Mouse (Mus musculus) embryonic facial prominence, embryonic 15.5 days (tissue): ENCODE measurements at regions not wholly inside any gene's neighbourhood (a gene's known extent, or its start where the extent isn't known, plus 50 kb on each side); places are given as distances from the start of the nearest gene placed in this dataset.

Experiments used
- ATAC-seq: fragments of 200-750 bp; cut with Nextera tagmentation; 2 replicates; pipeline ENCODE4 v1.8.0; 2017; ENCODE audit warnings: low read depth, moderate TSS enrichment; ENCODE audit not compliant: insufficient number of reproducible peaks, low FRiP score, low TSS enrichment
- H3K27ac ChIP-seq: fragments of 300-500 bp; sonication (generic); replicated peaks from 2 replicates; pipeline ENCODE4 v1.5.1; 2015; ENCODE audit warnings: mild to moderate bottlenecking, inconsistent platforms
- H3K27me3 ChIP-seq: fragments of 300-500 bp; sonication (generic); 2 replicates; pipeline ENCODE4 v1.6.1; 2015; ENCODE audit warnings: inconsistent platforms
- H3K36me3 ChIP-seq: fragments of 300-500 bp; sonication (generic); 2 replicates; pipeline ENCODE4 v1.6.1; 2015; ENCODE audit warnings: mild to moderate bottlenecking, inconsistent platforms
- H3K4me1 ChIP-seq: fragments of 300-500 bp; sonication (generic); 2 replicates; pipeline ENCODE4 v1.6.1; 2015; ENCODE audit warnings: inconsistent platforms
- H3K4me2 ChIP-seq: fragments of 300-500 bp; sonication (generic); replicated peaks from 2 replicates; pipeline ENCODE4 v1.6.1; 2015; ENCODE audit warnings: mild to moderate bottlenecking, inconsistent platforms
- H3K4me3 ChIP-seq: fragments of 300-500 bp; sonication (generic); replicated peaks from 2 replicates; pipeline ENCODE4 v1.5.1; 2015; ENCODE audit warnings: mild to moderate bottlenecking, inconsistent platforms
- H3K9ac ChIP-seq: fragments of 300-500 bp; sonication (generic); 2 replicates; pipeline ENCODE4 v1.6.1; 2015; ENCODE audit warnings: inconsistent platforms
- H3K9me3 ChIP-seq: fragments of 300-500 bp; sonication (generic); replicated peaks from 2 replicates; pipeline ENCODE4 v1.6.1; 2016; ENCODE audit warnings: inconsistent platforms
- WGBS: fragments of 180-500 bp; shearing (Covaris S2); methylation state at CpG from one replicate; pipeline ENCODE4 v1.1.7; 2015; 5-methylcytosine and 5-hydroxymethylcytosine counted together

GRCm38 (mm10) chr6:141197501-141197900 lies 51.6 kb upstream of the Pde3a start:
- Histone ChIP-seq H3K9me3 (no peaks in the 10 kb centered on the region), H3K27ac (no peak overlapping the region), H3K27me3 (no peaks in the 10 kb centered on the region), H3K4me3 (no peak overlapping the region), H3K4me2 (no peak overlapping the region), H3K9ac (no peak overlapping the region), H3K36me3 (no peaks in the 10 kb centered on the region), H3K4me1 (no peaks in the 10 kb centered on the region)
- WGBS = 93% methylated on average over 4 of the region's 4 CpGs
- no peak for ATAC-seq
